Mouse (Mus musculus): ENCODE results near the gene Gprc5b. TPM values are rescaled to one million over a fixed set of nuclear protein-coding genes. Genes with fewer than 3 reads are reported as not detected.

Gene Gprc5b
- total RNA-seq, 1 experiment = 7.3 TPM

- no peak overlapping the region for H3K27ac ChIP-seq (ENCODE audit: insufficient read depth, low read depth, low read length, poor library complexity, severe bottlenecking)
- in situ Hi-C loops (cut with MboI; ENCODE audit: low sequenced_read_pairs in 2 of 2, unreplicated experiment in 2 of 2) = no loop called here
- H3K36me3 ChIP-seq (ENCODE audit: control insufficient read depth, insufficient read depth, low read length, poor library complexity, severe bottlenecking) = no peaks in the 10 kb centered on the region
- peak overlapping the region; percentile 10 to 57 for H3K4me3 ChIP-seq (ENCODE audit: insufficient read depth in 1 of 2, low read depth in 1 of 2, low read length in 2 of 2, poor library complexity in 1 of 2, severe bottlenecking in 1 of 2)
- peaks cover 0 to 16% of the 10 kb centered on the region in 2 experiments; a peak in 2 of 4 replicates for H3K4me1 ChIP-seq (ENCODE audit: control insufficient read depth in 2 of 2, insufficient read depth in 2 of 2, low read length in 2 of 2, poor library complexity in 1 of 2)
- no peaks in the 10 kb centered on the region for H3K9me3 ChIP-seq (ENCODE audit: control insufficient read depth, insufficient read depth, low read depth, low read length)
- DNase-seq (ENCODE audit: low read depth, low spot score) = peak; percentile 80
- peak overlapping the region; percentile 36; the same call in 1 of the 2 replicates for H3K9ac ChIP-seq (ENCODE audit: insufficient read depth, low read depth, low read length, poor library complexity, severe bottlenecking)
- TF ChIP-seq CHD2 (IDR thresholded peaks at IDR 0.05; ENCODE audit: low read depth, low read length) (no peak), ZNF384 (IDR thresholded peaks at IDR 0.05; ENCODE audit: low read depth, low read length) (no peak), HCFC1 (IDR thresholded peaks at IDR 0.05; ENCODE audit: borderline replicate concordance, insufficient read depth, low read length) (peak; percentile 44; the same call in 1 of the 2 replicates), MAFK (IDR thresholded peaks at IDR 0.05; ENCODE audit: insufficient read depth, low read depth, low read length) (no peak), ZC3H11A (IDR thresholded peaks at IDR 0.05; ENCODE audit: borderline replicate concordance, low read depth, low read length) (peak; percentile 76)
Measured at GRCm38 (mm10) chr7:119023394-119023921, 28.4 kb upstream of the Gprc5b start.

GRCm38 (mm10) chr7:119022238-119023156 is 27.5 kb upstream of the Gprc5b start:
- no peaks in the 10 kb centered on the region for H3K9me3 ChIP-seq (ENCODE audit: control insufficient read depth, insufficient read depth, low read depth, low read length)
- no peak overlapping the region for H3K9ac ChIP-seq (ENCODE audit: insufficient read depth, low read depth, low read length, poor library complexity, severe bottlenecking)
- peak overlapping the region; percentile 10 to 57; a peak in 3 of 4 replicates for H3K4me3 ChIP-seq (ENCODE audit: insufficient read depth in 1 of 2, low read depth in 1 of 2, low read length in 2 of 2, poor library complexity in 1 of 2, severe bottlenecking in 1 of 2)
- in situ Hi-C loops (cut with MboI; ENCODE audit: low sequenced_read_pairs in 2 of 2, unreplicated experiment in 2 of 2) = no loop called here
- H3K36me3 ChIP-seq (ENCODE audit: control insufficient read depth, insufficient read depth, low read length, poor library complexity, severe bottlenecking) = no peaks in the 10 kb centered on the region
- TF ChIP-seq ZC3H11A (IDR thresholded peaks at IDR 0.05; ENCODE audit: borderline replicate concordance, low read depth, low read length) (0 out of 2 replicates have a peak, but pooled peaks have one; percentile 10), CHD2 (IDR thresholded peaks at IDR 0.05; ENCODE audit: low read depth, low read length) (no peak)
- DNase-seq (ENCODE audit: low read depth, low spot score) = peak; percentile 73
- peaks cover 0 to 16% of the 10 kb centered on the region in 2 experiments; a peak in 2 of 4 replicates for H3K4me1 ChIP-seq (ENCODE audit: control insufficient read depth in 2 of 2, insufficient read depth in 2 of 2, low read length in 2 of 2, poor library complexity in 1 of 2)
- H3K27ac ChIP-seq (ENCODE audit: insufficient read depth, low read depth, low read length, poor library complexity, severe bottlenecking) = no peak overlapping the region

GRCm38 (mm10) chr7:119019537-119019936 is 24.5 kb upstream of the Gprc5b start:
- TF ChIP-seq MAFK (IDR thresholded peaks at IDR 0.05; ENCODE audit: insufficient read depth, low read depth, low read length) = no peak
- no peak for TF ChIP-seq CHD2 (IDR thresholded peaks at IDR 0.05; ENCODE audit: low read depth, low read length)
- TF ChIP-seq ZNF384 (IDR thresholded peaks at IDR 0.05; ENCODE audit: low read depth, low read length) = no peak
- TF ChIP-seq HCFC1 (IDR thresholded peaks at IDR 0.05; ENCODE audit: borderline replicate concordance, insufficient read depth, low read length) = no peak
- TF ChIP-seq ZC3H11A (IDR thresholded peaks at IDR 0.05; ENCODE audit: borderline replicate concordance, low read depth, low read length) = peak; percentile 71; the same call in 1 of the 2 replicates
- peaks cover 0 to 7% of the 10 kb centered on the region in 2 experiments; a peak in 2 of 4 replicates for H3K4me1 ChIP-seq (ENCODE audit: control insufficient read depth in 2 of 2, insufficient read depth in 2 of 2, low read length in 2 of 2, poor library complexity in 1 of 2)
- H3K27ac ChIP-seq (ENCODE audit: insufficient read depth, low read depth, low read length, poor library complexity, severe bottlenecking) = no peak overlapping the region
- peak; percentile 63 for DNase-seq (ENCODE audit: low read depth, low spot score)
- in situ Hi-C loops (cut with MboI; ENCODE audit: low sequenced_read_pairs in 2 of 2, unreplicated experiment in 2 of 2) = loop anchor here in 1 of 2 experiments (10.0 kb wide), 1 partner anchor 495 kb away; the partner anchor contains the start of gene Acsm5
- no peak overlapping the region for H3K9ac ChIP-seq (ENCODE audit: insufficient read depth, low read depth, low read length, poor library complexity, severe bottlenecking)
- no peaks in the 10 kb centered on the region for H3K36me3 ChIP-seq (ENCODE audit: control insufficient read depth, insufficient read depth, low read length, poor library complexity, severe bottlenecking)
- no peak overlapping the region for H3K4me3 ChIP-seq (ENCODE audit: insufficient read depth in 1 of 2, low read depth in 1 of 2, low read length in 2 of 2, poor library complexity in 1 of 2, severe bottlenecking in 1 of 2)
- H3K9me3 ChIP-seq (ENCODE audit: control insufficient read depth, insufficient read depth, low read depth, low read length) = no peaks in the 10 kb centered on the region

- no peak for DNase-seq (ENCODE audit: low read depth, low spot score)
- H3K9ac ChIP-seq (ENCODE audit: insufficient read depth, low read depth, low read length, poor library complexity, severe bottlenecking) = no peak overlapping the region
- TF ChIP-seq ZC3H11A (IDR thresholded peaks at IDR 0.05; ENCODE audit: borderline replicate concordance, low read depth, low read length) = peak; percentile 54; the same call in 1 of the 2 replicates
- no peak for TF ChIP-seq ZNF384 (IDR thresholded peaks at IDR 0.05; ENCODE audit: low read depth, low read length)
- no peak overlapping the region for H3K27ac ChIP-seq (ENCODE audit: insufficient read depth, low read depth, low read length, poor library complexity, severe bottlenecking)
- no peaks in the 10 kb centered on the region for H3K36me3 ChIP-seq (ENCODE audit: control insufficient read depth, insufficient read depth, low read length, poor library complexity, severe bottlenecking)
- in situ Hi-C loops (cut with MboI; ENCODE audit: low sequenced_read_pairs in 2 of 2, unreplicated experiment in 2 of 2) = loop anchor here in 1 of 2 experiments (10.0 kb wide), 1 partner anchor 499 kb away; the partner anchor contains the start of gene Acsm5
- no peaks in the 10 kb centered on the region for H3K9me3 ChIP-seq (ENCODE audit: control insufficient read depth, insufficient read depth, low read depth, low read length)
- no peak overlapping the region for H3K4me3 ChIP-seq (ENCODE audit: insufficient read depth in 1 of 2, low read depth in 1 of 2, low read length in 2 of 2, poor library complexity in 1 of 2, severe bottlenecking in 1 of 2)
- no peaks in the 10 kb centered on the region for H3K4me1 ChIP-seq (ENCODE audit: control insufficient read depth in 2 of 2, insufficient read depth in 2 of 2, low read length in 2 of 2, poor library complexity in 1 of 2)
Measured at GRCm38 (mm10) chr7:119015736-119016135, 20.7 kb upstream of the Gprc5b start.
